Mouse (Mus musculus) lung, embryonic 14.5 days (tissue): ENCODE results near the gene Irak1bp1. TPM values are rescaled to one million over a fixed set of nuclear protein-coding genes. Genes with fewer than 3 reads are reported as not detected.
A peak's percentile ranks its signal among the peaks of the same experiment; 100 is the strongest.

ENCODE experiments used
- ATAC-seq: fragments of 200-750 bp; cut with Nextera tagmentation; 2 replicates; pipeline ENCODE4 v1.8.0; 2017; ENCODE audit warnings: mild to moderate bottlenecking, moderate TSS enrichment, moderate library complexity; ENCODE audit not compliant: insufficient read depth
- DNase-seq: peaks from one replicate; pipeline ENCODE4 v3.0.0-alpha.2; 2015
- H3K27ac ChIP-seq: fragments of 300-500 bp; sonication (generic); 2 replicates; pipeline ENCODE4 v1.5.1; 2014; ENCODE audit warnings: low read depth, mild to moderate bottlenecking, moderate library complexity
- H3K27me3 ChIP-seq: fragments of 300-500 bp; sonication (generic); 2 replicates; pipeline ENCODE4 v1.6.1; 2014; ENCODE audit warnings: low read length, control low read depth; ENCODE audit not compliant: insufficient read depth
- H3K36me3 ChIP-seq: fragments of 300-500 bp; sonication (generic); 2 replicates; pipeline ENCODE4 v1.6.1; 2014; ENCODE audit warnings: control low read depth; ENCODE audit not compliant: insufficient read depth
- H3K4me1 ChIP-seq: fragments of 300-500 bp; sonication (generic); 2 replicates; pipeline ENCODE4 v1.6.1; 2014; ENCODE audit warnings: antibody characterized with exemption, control low read depth; ENCODE audit not compliant: insufficient read depth
- H3K4me2 ChIP-seq: fragments of 300-500 bp; sonication (generic); 2 replicates; pipeline ENCODE4 v1.6.1; 2014; ENCODE audit warnings: mild to moderate bottlenecking
- H3K4me3 ChIP-seq: fragments of 300-500 bp; sonication (generic); 2 replicates; pipeline ENCODE4 v1.5.1; 2014; ENCODE audit warnings: low read depth, low read length
- H3K9ac ChIP-seq: fragments of 300-500 bp; sonication (generic); 2 replicates; pipeline ENCODE4 v1.6.1; 2014
- H3K9me3 ChIP-seq: fragments of 300-500 bp; sonication (generic); 2 replicates; pipeline ENCODE4 v1.6.1; 2016; ENCODE audit warnings: low read depth, low read length, control low read depth
- CTCF ChIP-seq: IDR thresholded peaks from 2 replicates; pipeline ENCODE4 v1.5.1; 2016; ENCODE audit warnings: antibody characterized with exemption, low read depth
- WGBS: fragments of 180-500 bp; shearing (Covaris S2); extraction: QIAGEN DNeasy Blood & Tissue Kit; methylation state at CpG from one replicate; pipeline ENCODE4 v1.1.7; 2014; 5-methylcytosine and 5-hydroxymethylcytosine counted together
- polyA plus RNA-seq: library from polyadenylated mRNA; unstranded; fragments of >200 nt; fragmentation: Nextera tagmentation; extraction: Ambion mirVana; gene quantifications from 2 replicates; pipeline ENCODE4 v1.2.1, GENCODE M21; 2014

Gene Irak1bp1
- polyA plus RNA-seq, 1 experiment from 2014 or later: 26.6 TPM

GRCm38 (mm10) chr9:82877078-82877477 lies 47.7 kb downstream of the Irak1bp1 start:
- Histone ChIP-seq H3K27ac (no peak overlapping the region), H3K4me1 (no peaks in the 10 kb centered on the region), H3K36me3 (peaks cover 72% of the 10 kb centered on the region), H3K27me3 (no peaks in the 10 kb centered on the region), H3K4me2 (no peak overlapping the region), H3K9ac (no peak overlapping the region), H3K4me3 (no peak overlapping the region), H3K9me3 (no peaks in the 10 kb centered on the region)
- no peak for ATAC-seq
- WGBS: 83% methylated on average over 1 of the region's 1 CpGs
- no peak for TF ChIP-seq CTCF
- no peak for DNase-seq

- peak; percentile 26 for TF ChIP-seq CTCF
- Histone ChIP-seq H3K27me3 (no peaks in the 10 kb centered on the region), H3K27ac (no peak overlapping the region), H3K4me2 (no peak overlapping the region), H3K9ac (no peak overlapping the region), H3K4me1 (no peaks in the 10 kb centered on the region), H3K4me3 (no peak overlapping the region), H3K36me3 (peaks cover 65% of the 10 kb centered on the region), H3K9me3 (no peaks in the 10 kb centered on the region)
- ATAC-seq (no peak), DNase-seq (peak; percentile 12)
These were observed 54.8 kb downstream of the Irak1bp1 start for GRCm38 (mm10) chr9:82884177-82884576.

GRCm38 (mm10) chr9:82888645-82889044 lies 59.3 kb downstream of the Irak1bp1 start:
- no peak for ATAC-seq
- TF ChIP-seq CTCF: no peak
- H3K36me3 ChIP-seq: peaks cover 62% of the 10 kb centered on the region

More at GRCm38 (mm10) chr9:82888645-82889044, 59.3 kb downstream of the Irak1bp1 start:
- Histone ChIP-seq H3K9me3 (no peaks in the 10 kb centered on the region), H3K27ac (no peak overlapping the region), H3K4me3 (no peak overlapping the region), H3K4me1 (no peaks in the 10 kb centered on the region), H3K27me3 (no peaks in the 10 kb centered on the region), H3K4me2 (no peak overlapping the region), H3K9ac (no peak overlapping the region)
- no peak for DNase-seq

Other genes with a start within 250 kb of the Irak1bp1 start
- gene Phip, start 146.0 kb downstream of the Irak1bp1 start, polyA plus RNA-seq: 85.4 and 89.4 TPM in 2 replicates